Mouse (Mus musculus) right cerebral cortex, adult 2 months (tissue): ENCODE measurements around the gene Stat3.

Source experiments
- DNase-seq, 2 experiments: peaks; one replicate each; pipeline ENCODE4 v3.0.0; 2021 to 2022; ENCODE audit warnings: low spot score in 2 of 2

Gene Stat3

GRCm38 (mm10) chr11:100964180-100964579, 24.8 kb upstream of the Stat3 start:
- DNase-seq: no peak

- no peak for DNase-seq
Measured at GRCm38 (mm10) chr11:100963647-100964046, 24.3 kb upstream of the Stat3 start.

GRCm38 (mm10) chr11:100962371-100962911, 23.1 kb upstream of the Stat3 start:
- no peak for DNase-seq

- no peak for DNase-seq
Measured at GRCm38 (mm10) chr11:100960540-100960939, 21.2 kb upstream of the Stat3 start.

- no peak for DNase-seq
Measured at GRCm38 (mm10) chr11:100959826-100960225, 20.5 kb upstream of the Stat3 start.

GRCm38 (mm10) chr11:100959464-100959810, 20.1 kb upstream of the Stat3 start:
- peak; percentile 56 to 69 for DNase-seq

GRCm38 (mm10) chr11:100958613-100959463, 19.5 kb upstream of the Stat3 start:
- DNase-seq: no peak

GRCm38 (mm10) chr11:100957915-100958469, 18.7 kb upstream of the Stat3 start:
- DNase-seq: no peak

GRCm38 (mm10) chr11:100957244-100957643, 17.9 kb upstream of the Stat3 start:
- peak; percentile 90 to 99 for DNase-seq

GRCm38 (mm10) chr11:100949540-100949939, 10.2 kb upstream of the Stat3 start:
- DNase-seq: no peak

GRCm38 (mm10) chr11:100948317-100948716, 9.0 kb upstream of the Stat3 start:
- no peak for DNase-seq

- no peak for DNase-seq
Measured at GRCm38 (mm10) chr11:100947548-100947947, 8.2 kb upstream of the Stat3 start.

- no peak for DNase-seq
Measured at GRCm38 (mm10) chr11:100946862-100947261, 7.5 kb upstream of the Stat3 start.

- DNase-seq: no peak
Measured at GRCm38 (mm10) chr11:100942388-100942787, 3.0 kb upstream of the Stat3 start.

GRCm38 (mm10) chr11:100938711-100939511, 429 bp downstream of the Stat3 start:
- no peak for DNase-seq

- DNase-seq: peak in 1 of 2 experiments; percentile 16
Measured at GRCm38 (mm10) chr11:100938112-100938511, 1.2 kb downstream of the Stat3 start.

- DNase-seq: no peak
Measured at GRCm38 (mm10) chr11:100937295-100937694, 2.0 kb downstream of the Stat3 start.

- DNase-seq: no peak
Measured at GRCm38 (mm10) chr11:100935373-100936355, 3.7 kb downstream of the Stat3 start.

- DNase-seq: no peak
Measured at GRCm38 (mm10) chr11:100931254-100931921, 8.0 kb downstream of the Stat3 start.

- no peak for DNase-seq
Measured at GRCm38 (mm10) chr11:100930611-100931010, 8.7 kb downstream of the Stat3 start.
